Mouse (Mus musculus) kidney, embryonic 14.5 days (tissue): ENCODE data around the gene Leng1. TPM values are rescaled to one million over a fixed set of nuclear protein-coding genes. Genes with fewer than 3 reads are reported as not detected.

Experiments
- ATAC-seq: fragments of 200-750 bp; cut with Nextera tagmentation; 2 replicates; pipeline ENCODE4 v1.8.0; 2017; ENCODE audit warnings: moderate number of reproducible peaks, mild to moderate bottlenecking, moderate TSS enrichment, moderate library complexity; ENCODE audit not compliant: low FRiP score, low TSS enrichment
- H3K27ac ChIP-seq: fragments of 300-500 bp; sonication (generic); 2 replicates; pipeline ENCODE4 v1.5.1; 2014; ENCODE audit warnings: low read depth, mild to moderate bottlenecking, low read length, moderate library complexity, mixed read lengths
- H3K27me3 ChIP-seq: fragments of 300-500 bp; sonication (generic); 2 replicates; pipeline ENCODE4 v1.6.1; 2014; ENCODE audit warnings: mild to moderate bottlenecking, low read length; ENCODE audit not compliant: control insufficient read depth, insufficient read depth
- H3K36me3 ChIP-seq: fragments of 300-500 bp; sonication (generic); 2 replicates; pipeline ENCODE4 v1.6.1; 2014; ENCODE audit warnings: low read length, mixed read lengths; ENCODE audit not compliant: control insufficient read depth, insufficient read depth
- H3K4me1 ChIP-seq: fragments of 300-500 bp; sonication (generic); 2 replicates; pipeline ENCODE4 v1.6.1; 2014; ENCODE audit warnings: low read length, mixed read lengths; ENCODE audit not compliant: control insufficient read depth, insufficient read depth
- H3K4me2 ChIP-seq: fragments of 300-500 bp; sonication (generic); replicated peaks from 2 replicates; pipeline ENCODE4 v1.6.1; 2014; ENCODE audit warnings: low read depth, mild to moderate bottlenecking, low read length
- H3K4me3 ChIP-seq: fragments of 300-500 bp; sonication (generic); 2 replicates; pipeline ENCODE4 v1.5.1; 2014; ENCODE audit warnings: mild to moderate bottlenecking, low read length
- H3K9ac ChIP-seq: fragments of 300-500 bp; sonication (generic); 2 replicates; pipeline ENCODE4 v1.6.1; 2014; ENCODE audit warnings: low read depth, mild to moderate bottlenecking, low read length, moderate library complexity
- H3K9me3 ChIP-seq: fragments of 300-500 bp; sonication (generic); 2 replicates; pipeline ENCODE4 v1.6.1; 2016; ENCODE audit warnings: low read length; ENCODE audit not compliant: control insufficient read depth
- WGBS: fragments of 180-500 bp; shearing (Covaris S2); extraction: QIAGEN DNeasy Blood & Tissue Kit; methylation state at CpG from one replicate; pipeline ENCODE4 v1.1.7; 2014; 5-methylcytosine and 5-hydroxymethylcytosine counted together
- polyA plus RNA-seq: library from polyadenylated mRNA; unstranded; fragments of >200 nt; fragmentation: Nextera tagmentation; extraction: Ambion mirVana; gene quantifications from 2 replicates; pipeline ENCODE4 v1.2.1, GENCODE M21; 2014

The Leng1 gene
- polyA plus RNA-seq, 1 experiment from 2014 or later = 12.2 TPM

GRCm38 (mm10) chr7:3676371-3676770 is 10.7 kb upstream of the Leng1 start:
- Histone ChIP-seq H3K4me1 (no peaks in the 10 kb centered on the region), H3K27me3 (no peaks in the 10 kb centered on the region), H3K4me2 (0 out of 2 replicates have a peak overlapping the region, but pooled peaks have one; percentile 10), H3K9ac (peak overlapping the region; percentile 45; the same call in 1 of the 2 replicates), H3K36me3 (peaks cover 15% of the 10 kb centered on the region; the same call in 1 of the 2 replicates), H3K27ac (no peak overlapping the region), H3K4me3 (peak overlapping the region; percentile 17), H3K9me3 (no peaks in the 10 kb centered on the region)
- WGBS = 90% methylated on average over 12 of the region's 12 CpGs
- ATAC-seq = no peak

GRCm38 (mm10) chr7:3675228-3675548 is 9.5 kb upstream of the Leng1 start:
- 80% methylated on average over 3 of the region's 3 CpGs for WGBS
- Histone ChIP-seq H3K9ac (no peak overlapping the region), H3K9me3 (no peaks in the 10 kb centered on the region), H3K4me2 (no peak overlapping the region), H3K27me3 (no peaks in the 10 kb centered on the region), H3K4me1 (no peaks in the 10 kb centered on the region), H3K36me3 (peaks cover 12% of the 10 kb centered on the region; the same call in 1 of the 2 replicates), H3K4me3 (no peak overlapping the region), H3K27ac (no peak overlapping the region)
- no peak for ATAC-seq

- WGBS = 71% methylated on average over 10 of the region's 10 CpGs
- no peak overlapping the region for H3K4me2 ChIP-seq
- H3K9me3 ChIP-seq = no peaks in the 10 kb centered on the region
- no peaks in the 10 kb centered on the region for H3K27me3 ChIP-seq
- no peak overlapping the region for H3K27ac ChIP-seq
- no peak overlapping the region for H3K4me3 ChIP-seq
- no peak overlapping the region for H3K9ac ChIP-seq
- peak; percentile 88 for ATAC-seq
- peaks cover 10% of the 10 kb centered on the region; the same call in 1 of the 2 replicates for H3K36me3 ChIP-seq
- no peaks in the 10 kb centered on the region for H3K4me1 ChIP-seq
Measured at GRCm38 (mm10) chr7:3674507-3675227, 9.0 kb upstream of the Leng1 start.

- peaks cover 17% of the 10 kb centered on the region; the same call in 1 of the 2 replicates for H3K4me1 ChIP-seq
- H3K27ac ChIP-seq = no peak overlapping the region
- H3K9ac ChIP-seq = peak overlapping the region; percentile 32; the same call in 1 of the 2 replicates
- peak overlapping the region; percentile 4; the same call in 1 of the 2 replicates for H3K4me2 ChIP-seq
- H3K9me3 ChIP-seq = no peaks in the 10 kb centered on the region
- H3K4me3 ChIP-seq = peak overlapping the region; percentile 4; the same call in 1 of the 2 replicates
- H3K27me3 ChIP-seq = no peaks in the 10 kb centered on the region
- peaks cover 13% of the 10 kb centered on the region for H3K36me3 ChIP-seq
- 16% methylated on average over 14 of the region's 14 CpGs for WGBS
- no peak for ATAC-seq
Measured at GRCm38 (mm10) chr7:3666921-3667391, 1.3 kb upstream of the Leng1 start.

- Histone ChIP-seq H3K4me3 (peak overlapping the region; percentile 63), H3K4me2 (peak overlapping the region; percentile 53), H3K9me3 (no peaks in the 10 kb centered on the region), H3K9ac (peak overlapping the region; percentile 68), H3K27me3 (no peaks in the 10 kb centered on the region), H3K27ac (peak overlapping the region; percentile 57), H3K4me1 (peaks cover 17% of the 10 kb centered on the region; the same call in 1 of the 2 replicates), H3K36me3 (peaks cover 36% of the 10 kb centered on the region)
- ATAC-seq = peak; percentile 10
- WGBS = 31% methylated on average over 15 of the region's 15 CpGs
Measured at GRCm38 (mm10) chr7:3664524-3665214, 971 bp downstream of the Leng1 start.

- H3K4me2 ChIP-seq = no peak overlapping the region
- no peaks in the 10 kb centered on the region for H3K27me3 ChIP-seq
- H3K27ac ChIP-seq = no peak overlapping the region
- ATAC-seq = no peak
- peaks cover 97% of the 10 kb centered on the region for H3K36me3 ChIP-seq
- H3K9me3 ChIP-seq = no peaks in the 10 kb centered on the region
- no peak overlapping the region for H3K9ac ChIP-seq
- WGBS = 93% methylated on average over 8 of the region's 14 CpGs
- H3K4me1 ChIP-seq = no peaks in the 10 kb centered on the region
- H3K4me3 ChIP-seq = no peak overlapping the region
Measured at GRCm38 (mm10) chr7:3658578-3658977, 7.1 kb downstream of the Leng1 start.

- WGBS = 83% methylated on average over 4 of the region's 4 CpGs
- Histone ChIP-seq H3K27me3 (no peaks in the 10 kb centered on the region), H3K4me2 (no peak overlapping the region), H3K9me3 (no peaks in the 10 kb centered on the region), H3K9ac (no peak overlapping the region), H3K27ac (no peak overlapping the region), H3K4me1 (no peaks in the 10 kb centered on the region), H3K36me3 (peaks cover 100% of the 10 kb centered on the region), H3K4me3 (no peak overlapping the region)
- ATAC-seq = no peak
Measured at GRCm38 (mm10) chr7:3656966-3657365, 8.7 kb downstream of the Leng1 start.

- no peak for ATAC-seq
Measured at GRCm38 (mm10) chr7:3646641-3647040, 19.0 kb downstream of the Leng1 start.

GRCm38 (mm10) chr7:3646188-3646587 is 19.5 kb downstream of the Leng1 start:
- Histone ChIP-seq H3K4me3 (peak overlapping the region; percentile 98), H3K36me3 (peaks cover 34% of the 10 kb centered on the region), H3K4me1 (peaks cover 24% of the 10 kb centered on the region), H3K4me2 (peak overlapping the region; percentile 85), H3K27me3 (no peaks in the 10 kb centered on the region), H3K9me3 (no peaks in the 10 kb centered on the region), H3K27ac (no peak overlapping the region), H3K9ac (peak overlapping the region; percentile 100)
- no peak for ATAC-seq
- 10% methylated on average over 9 of the region's 9 CpGs for WGBS

More at GRCm38 (mm10) chr7:3646641-3647040, 19.0 kb downstream of the Leng1 start:
- Histone ChIP-seq H3K36me3 (peaks cover 34% of the 10 kb centered on the region), H3K4me3 (peak overlapping the region; percentile 98), H3K4me1 (peaks cover 24% of the 10 kb centered on the region), H3K27ac (no peak overlapping the region), H3K27me3 (no peaks in the 10 kb centered on the region), H3K9me3 (no peaks in the 10 kb centered on the region), H3K4me2 (peak overlapping the region; percentile 85), H3K9ac (peak overlapping the region; percentile 100)
- 65% methylated on average over 4 of the region's 4 CpGs for WGBS
